Mouse (Mus musculus): ENCODE results near the gene 0610030E20Rik. TPM values are rescaled to one million over a fixed set of nuclear protein-coding genes. Genes with fewer than 3 reads are reported as not detected.
A peak's percentile ranks its signal among the peaks of the same experiment; 100 is the strongest.

Gene 0610030E20Rik
- polyA plus RNA-seq (2015; fragmentation: Nextera tagmentation; extraction: Ambion mirVana): 21.7 and 23.9 TPM in 2 replicates

GRCm38 (mm10) chr6:72347166-72347941, at the start of gene 0610030E20Rik:
Gene 0610030E20Rik (plus strand): TSS chr6:72347317.
- Histone ChIP-seq H3K36me3 (peaks cover 29% of the 10 kb centered on the region), H3K4me2 (replicated peaks) (peak within 1 kb of the TSS; percentile 83), H3K4me3 (replicated peaks) (peak within 1 kb of the TSS; percentile 81), H3K4me1 (replicated peaks) (peaks cover 45% of the 10 kb centered on the region), H3K27me3 (no peaks in the 10 kb centered on the region), H3K27ac (peak within 1 kb of the TSS; percentile 87), H3K9me3 (no peaks in the 10 kb centered on the region), H3K9ac (replicated peaks) (peak within 1 kb of the TSS; percentile 92)
- ATAC-seq: peak; percentile 75
- WGBS: under 1% methylated on average over 67 of the region's 72 CpGs

GRCm38 (mm10) chr6:72297825-72298224, 49.3 kb upstream of the 0610030E20Rik start:
- Histone ChIP-seq H3K9ac (replicated peaks) (no peak overlapping the region), H3K36me3 (no peaks in the 10 kb centered on the region), H3K4me1 (replicated peaks) (no peaks in the 10 kb centered on the region), H3K27me3 (no peaks in the 10 kb centered on the region), H3K4me2 (replicated peaks) (no peak overlapping the region), H3K9me3 (no peaks in the 10 kb centered on the region), H3K27ac (no peak overlapping the region), H3K4me3 (replicated peaks) (no peak overlapping the region)
- ATAC-seq: no peak
- 81% methylated on average over 3 of the region's 3 CpGs for WGBS

GRCm38 (mm10) chr6:72302349-72302925, 44.7 kb upstream of the 0610030E20Rik start:
- no peak overlapping the region for H3K4me2 ChIP-seq (replicated peaks)
- no peaks in the 10 kb centered on the region for H3K27me3 ChIP-seq
- no peaks in the 10 kb centered on the region for H3K4me1 ChIP-seq (replicated peaks)
- H3K27ac ChIP-seq: no peak overlapping the region
- no peak overlapping the region for H3K9ac ChIP-seq (replicated peaks)
- no peak overlapping the region for H3K4me3 ChIP-seq (replicated peaks)
- H3K36me3 ChIP-seq: no peaks in the 10 kb centered on the region
- WGBS: 89% methylated on average over 11 of the region's 11 CpGs
- no peak for ATAC-seq
- H3K9me3 ChIP-seq: no peaks in the 10 kb centered on the region

DNA sequence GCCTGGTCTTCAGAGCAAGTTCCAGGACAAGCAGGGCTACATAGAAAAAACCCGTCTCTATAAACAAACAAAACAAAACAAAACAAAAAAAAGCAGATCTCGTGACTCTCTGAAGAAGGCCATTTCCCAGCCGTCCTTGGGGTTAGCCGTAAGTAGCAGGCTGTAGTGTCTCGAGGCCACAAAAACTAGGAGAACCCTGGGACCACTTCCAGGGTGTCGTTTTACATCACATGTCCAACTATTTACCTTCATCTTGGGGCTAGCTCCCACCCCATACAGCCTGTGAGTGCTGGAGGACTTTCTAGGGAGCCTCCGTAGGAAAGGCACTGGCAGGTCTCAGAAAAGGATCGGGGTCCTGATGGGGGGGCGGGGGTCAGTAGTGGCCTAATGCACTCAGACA, 43.6 kb upstream of the 0610030E20Rik start:
- H3K27ac ChIP-seq: no peak overlapping the region
- H3K4me3 ChIP-seq (replicated peaks): no peak overlapping the region
- no peak overlapping the region for H3K4me2 ChIP-seq (replicated peaks)
- H3K36me3 ChIP-seq: no peaks in the 10 kb centered on the region
- H3K9ac ChIP-seq (replicated peaks): no peak overlapping the region
- no peaks in the 10 kb centered on the region for H3K4me1 ChIP-seq (replicated peaks)
- no peak for ATAC-seq
- WGBS: 57% methylated on average over 9 of the region's 9 CpGs
- no peaks in the 10 kb centered on the region for H3K9me3 ChIP-seq
- no peaks in the 10 kb centered on the region for H3K27me3 ChIP-seq

GRCm38 (mm10) chr6:72312198-72312597, 34.9 kb upstream of the 0610030E20Rik start:
- WGBS: 93% methylated on average over 3 of the region's 3 CpGs
- H3K4me1 ChIP-seq (replicated peaks): no peaks in the 10 kb centered on the region
- ATAC-seq: no peak
- no peaks in the 10 kb centered on the region for H3K9me3 ChIP-seq
- no peak overlapping the region for H3K27ac ChIP-seq
- H3K36me3 ChIP-seq: peaks cover 29% of the 10 kb centered on the region
- H3K9ac ChIP-seq (replicated peaks): no peak overlapping the region
- no peak overlapping the region for H3K4me3 ChIP-seq (replicated peaks)
- no peak overlapping the region for H3K4me2 ChIP-seq (replicated peaks)
- no peaks in the 10 kb centered on the region for H3K27me3 ChIP-seq

GRCm38 (mm10) chr6:72313124-72313867, 33.8 kb upstream of the 0610030E20Rik start:
- Histone ChIP-seq H3K36me3 (peaks cover 40% of the 10 kb centered on the region), H3K9ac (replicated peaks) (no peak overlapping the region), H3K27me3 (no peaks in the 10 kb centered on the region), H3K9me3 (no peaks in the 10 kb centered on the region), H3K27ac (no peak overlapping the region), H3K4me3 (replicated peaks) (no peak overlapping the region), H3K4me2 (replicated peaks) (no peak overlapping the region), H3K4me1 (replicated peaks) (no peaks in the 10 kb centered on the region)
- 91% methylated on average over 11 of the region's 11 CpGs for WGBS
- ATAC-seq: no peak

DNA sequence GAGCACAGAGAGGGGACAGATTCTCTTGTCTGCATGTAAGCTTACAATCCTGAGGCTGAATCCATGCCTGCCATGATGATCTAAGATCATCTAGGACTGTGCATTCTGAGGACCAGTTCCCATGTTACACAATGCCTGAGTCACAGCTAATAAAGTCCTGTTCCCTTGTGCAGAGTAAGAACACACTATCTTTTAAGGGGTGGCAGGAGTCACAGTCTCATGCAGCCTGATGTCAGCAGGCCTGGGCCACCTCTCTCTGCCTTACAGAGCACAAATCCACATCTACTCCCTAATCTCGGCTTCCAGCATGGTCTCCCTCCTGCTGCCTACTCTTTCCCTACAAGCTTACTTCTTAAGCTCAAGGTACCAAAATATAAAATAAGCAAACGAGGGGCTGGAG, 31.7 kb upstream of the 0610030E20Rik start:
- Histone ChIP-seq H3K9me3 (no peaks in the 10 kb centered on the region), H3K4me2 (replicated peaks) (no peak overlapping the region), H3K9ac (replicated peaks) (no peak overlapping the region), H3K4me3 (replicated peaks) (no peak overlapping the region), H3K36me3 (peaks cover 61% of the 10 kb centered on the region), H3K27me3 (no peaks in the 10 kb centered on the region), H3K27ac (no peak overlapping the region), H3K4me1 (replicated peaks) (no peaks in the 10 kb centered on the region)
- no peak for ATAC-seq
- WGBS: 89% methylated on average over 2 of the region's 2 CpGs

DNA sequence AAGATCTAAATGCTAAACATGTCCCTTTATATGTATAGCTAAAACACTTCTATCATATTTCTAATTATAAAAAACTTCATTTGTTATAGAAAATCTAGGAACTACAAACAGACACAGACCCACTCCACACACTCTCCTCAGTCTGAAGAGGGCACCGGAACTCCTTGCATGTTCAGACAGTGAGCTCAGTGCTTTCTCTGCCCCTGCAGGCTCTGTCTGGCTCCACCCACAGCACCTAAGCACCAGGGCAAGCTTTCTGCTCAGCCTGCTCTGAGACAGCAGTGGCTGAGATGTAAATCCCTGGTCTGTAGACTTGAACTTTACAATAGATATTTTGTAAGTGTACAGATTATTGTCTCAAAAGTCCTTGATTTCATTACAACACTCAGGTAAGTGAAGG, 31.1 kb upstream of the 0610030E20Rik start:
- Histone ChIP-seq H3K4me3 (replicated peaks) (no peak overlapping the region), H3K4me2 (replicated peaks) (no peak overlapping the region), H3K9ac (replicated peaks) (no peak overlapping the region), H3K9me3 (no peaks in the 10 kb centered on the region), H3K27ac (no peak overlapping the region), H3K36me3 (peaks cover 68% of the 10 kb centered on the region), H3K4me1 (replicated peaks) (no peaks in the 10 kb centered on the region), H3K27me3 (no peaks in the 10 kb centered on the region)
- ATAC-seq: no peak
- 88% methylated on average over 1 of the region's 1 CpGs for WGBS

GRCm38 (mm10) chr6:72318440-72318839, 28.7 kb upstream of the 0610030E20Rik start:
- Histone ChIP-seq H3K27me3 (no peaks in the 10 kb centered on the region), H3K4me2 (replicated peaks) (no peak overlapping the region), H3K4me3 (replicated peaks) (no peak overlapping the region), H3K4me1 (replicated peaks) (no peaks in the 10 kb centered on the region), H3K27ac (no peak overlapping the region), H3K36me3 (peaks cover 83% of the 10 kb centered on the region), H3K9ac (replicated peaks) (no peak overlapping the region), H3K9me3 (no peaks in the 10 kb centered on the region)
- WGBS: 85% methylated on average over 5 of the region's 5 CpGs
- ATAC-seq: no peak

GRCm38 (mm10) chr6:72319019-72319418, 28.1 kb upstream of the 0610030E20Rik start:
- H3K36me3 ChIP-seq: peaks cover 88% of the 10 kb centered on the region
- no peak for ATAC-seq
- no peaks in the 10 kb centered on the region for H3K27me3 ChIP-seq
- no peak overlapping the region for H3K4me3 ChIP-seq (replicated peaks)
- H3K4me2 ChIP-seq (replicated peaks): no peak overlapping the region
- H3K9me3 ChIP-seq: no peaks in the 10 kb centered on the region
- no peak overlapping the region for H3K9ac ChIP-seq (replicated peaks)
- H3K4me1 ChIP-seq (replicated peaks): no peaks in the 10 kb centered on the region
- H3K27ac ChIP-seq: no peak overlapping the region
- 85% methylated on average over 11 of the region's 11 CpGs for WGBS

DNA sequence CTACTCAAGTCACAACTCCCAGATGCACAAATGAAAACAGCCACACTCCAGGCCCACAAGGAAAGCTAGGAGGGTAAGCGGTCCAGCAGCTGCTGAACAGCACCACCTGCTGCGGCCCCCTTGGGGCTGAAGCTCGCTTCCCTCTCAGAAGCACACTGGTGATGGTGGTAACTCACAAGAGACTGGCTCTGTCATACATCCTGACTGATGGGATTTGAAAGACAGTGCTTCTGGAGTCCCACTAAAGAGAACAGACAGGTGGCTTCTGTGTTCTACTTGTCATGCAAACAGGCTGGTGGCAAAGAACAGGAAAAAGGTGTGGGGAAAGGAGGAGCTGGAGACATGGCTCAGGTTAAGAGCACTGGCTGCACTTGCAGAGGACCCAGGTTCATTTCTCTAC, 24.2 kb upstream of the 0610030E20Rik start:
- H3K4me3 ChIP-seq (replicated peaks): no peak overlapping the region
- peaks cover 99% of the 10 kb centered on the region for H3K36me3 ChIP-seq
- no peak overlapping the region for H3K9ac ChIP-seq (replicated peaks)
- 91% methylated on average over 3 of the region's 3 CpGs for WGBS
- H3K9me3 ChIP-seq: no peaks in the 10 kb centered on the region
- no peaks in the 10 kb centered on the region for H3K27me3 ChIP-seq
- no peak overlapping the region for H3K27ac ChIP-seq
- no peak for ATAC-seq
- H3K4me1 ChIP-seq (replicated peaks): no peaks in the 10 kb centered on the region
- H3K4me2 ChIP-seq (replicated peaks): no peak overlapping the region

DNA sequence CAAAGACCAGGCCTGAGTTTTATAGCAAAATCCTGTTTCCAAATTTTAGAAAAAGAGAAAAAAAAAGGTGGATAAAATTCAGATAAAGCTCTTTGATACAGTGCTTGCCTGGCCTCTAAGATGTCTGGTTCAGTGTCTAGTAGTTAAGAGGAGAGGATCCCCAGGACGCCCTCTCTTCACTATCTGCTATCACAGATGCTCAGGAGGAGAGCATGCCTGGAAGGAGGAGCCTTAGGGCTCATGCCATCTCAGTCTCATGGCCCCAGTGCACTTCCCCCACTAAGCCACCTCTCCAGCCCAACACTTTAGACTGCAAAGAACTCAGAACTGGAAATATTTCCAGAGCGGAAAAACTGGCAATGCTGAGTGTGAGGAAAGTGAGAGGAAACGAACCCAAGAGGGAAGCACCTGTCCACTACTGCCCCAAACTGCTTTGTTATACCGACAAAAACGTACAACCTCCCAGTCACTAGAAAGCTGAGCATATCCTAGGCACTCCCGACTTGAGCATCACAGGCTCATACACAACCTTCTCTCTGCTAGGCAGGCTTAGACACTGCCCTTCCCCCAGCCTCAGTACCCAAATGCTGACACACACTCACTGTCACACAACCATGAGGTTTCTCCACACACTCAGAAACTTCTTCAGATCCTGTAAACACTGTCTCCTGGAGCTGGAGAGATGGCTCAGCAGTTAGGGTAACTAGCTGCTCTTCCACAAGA, 23.2 kb upstream of the 0610030E20Rik start:
- Histone ChIP-seq H3K9ac (replicated peaks) (no peak overlapping the region), H3K27me3 (no peaks in the 10 kb centered on the region), H3K4me3 (replicated peaks) (no peak overlapping the region), H3K4me1 (replicated peaks) (no peaks in the 10 kb centered on the region), H3K4me2 (replicated peaks) (no peak overlapping the region), H3K36me3 (peaks cover 99% of the 10 kb centered on the region), H3K9me3 (no peaks in the 10 kb centered on the region), H3K27ac (no peak overlapping the region)
- WGBS: 93% methylated on average over 6 of the region's 6 CpGs
- ATAC-seq: no peak
